Mouse (Mus musculus): ENCODE measurements at regions not wholly inside any gene's neighbourhood (a gene's known extent, or its start where the extent isn't known, plus 50 kb on each side); places are given as distances from the start of the nearest gene placed in this dataset.

DNA sequence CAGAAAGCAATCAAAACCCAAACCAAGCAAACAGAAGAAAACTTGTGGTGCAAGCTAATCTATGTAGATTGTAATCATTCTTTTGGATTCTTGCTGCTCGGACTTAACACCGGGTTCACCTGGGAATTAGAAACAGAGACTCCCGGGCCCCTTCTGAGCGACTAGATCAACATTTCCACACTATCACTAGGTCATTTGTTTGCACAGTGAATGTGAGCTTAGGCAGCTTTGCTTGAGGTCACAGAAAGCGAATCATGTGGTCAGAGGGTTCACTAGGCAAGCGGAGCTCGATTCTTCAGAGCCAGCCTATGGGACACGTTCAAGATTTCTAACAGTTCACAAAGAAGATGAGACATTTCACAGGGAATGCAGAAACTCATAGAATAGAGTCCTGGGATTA is 53.5 kb upstream of the Map3k1 start:
- no peak for TF ChIP-seq CTCF (IDR thresholded peaks at IDR 0.05; ENCODE audit: low read depth, low read length)
- TF ChIP-seq POLR2A (IDR thresholded peaks at IDR 0.05; ENCODE audit: insufficient read depth, low read length): no peak
- TF ChIP-seq EP300 (IDR thresholded peaks at IDR 0.05; ENCODE audit: insufficient read depth, low read depth, low read length): no peak

Measured in ES-Bruce4 (cell line).